In the genomic region with DNA sequence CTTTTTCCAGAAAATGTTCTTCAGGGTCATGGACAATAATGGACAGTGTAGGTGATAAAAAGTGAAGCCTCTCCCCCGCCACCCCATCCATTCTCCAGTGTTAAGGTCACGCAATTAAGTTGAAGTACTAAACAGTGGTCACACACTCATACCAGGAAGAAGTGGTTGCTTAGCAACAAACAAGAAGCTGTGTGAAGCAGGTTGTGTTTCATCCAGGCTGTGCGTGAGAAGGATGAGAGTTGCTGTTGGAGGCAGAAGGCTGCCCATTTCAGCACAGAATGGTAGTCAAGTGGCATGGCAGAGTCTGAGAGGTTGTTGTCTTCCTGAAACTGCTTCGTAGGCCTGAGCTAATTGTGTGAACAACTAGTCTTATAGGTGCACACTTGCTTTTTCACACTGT, we compare ENCODE assay signal across 37 mouse cellular contexts. TPM values are rescaled to one million over a fixed set of nuclear protein-coding genes. Genes with fewer than 3 reads are reported as not detected.
"Had no signal": no experiment of that assay in that cellular context is flagged by ENCODE, and none has a peak within 500 bp of the region (broad histone marks: within the 10 kb centered on the region; RNA-seq: fewer than 3 reads in every experiment).

No protein-coding gene starts in this region.

- H3K4me3 ChIP-seq: heart, adult 2 months; heart, embryonic 13.5 days; heart, embryonic 15.5 days; hindbrain, embryonic 13.5 days; hindbrain, embryonic 15.5 days; intestine, embryonic 15.5 days; layer of hippocampus, adult 2 months; limb, embryonic 13.5 days; limb, embryonic 15.5 days had no signal

- H3K36me3 ChIP-seq: heart, embryonic 13.5 days; heart, embryonic 15.5 days; hindbrain, embryonic 13.5 days; hindbrain, embryonic 15.5 days; intestine, embryonic 15.5 days; limb, embryonic 13.5 days; limb, embryonic 15.5 days had no signal

- H3K4me2 ChIP-seq: heart, embryonic 11.5 days; heart, embryonic 13.5 days; heart, embryonic 15.5 days; hindbrain, embryonic 13.5 days; hindbrain, embryonic 15.5 days; intestine, embryonic 15.5 days; limb, embryonic 13.5 days; limb, embryonic 15.5 days had no signal

- ATAC-seq: hindbrain, postnatal 0 days; intestine, embryonic 15.5 days; intestine, postnatal 0 days had no signal

- H3K9ac ChIP-seq: heart, embryonic 13.5 days; heart, embryonic 15.5 days; hindbrain, embryonic 13.5 days; hindbrain, embryonic 15.5 days; intestine, embryonic 15.5 days; limb, embryonic 13.5 days; limb, embryonic 15.5 days had no signal

- H3K9me3 ChIP-seq: heart, embryonic 13.5 days; heart, embryonic 15.5 days; hindbrain, embryonic 13.5 days; hindbrain, embryonic 15.5 days; intestine, embryonic 15.5 days; limb, embryonic 13.5 days; limb, embryonic 15.5 days had no signal

- H3K27ac ChIP-seq: heart, adult 2 months; heart, embryonic 13.5 days; heart, embryonic 15.5 days; hindbrain, embryonic 13.5 days; hindbrain, embryonic 15.5 days; hindbrain, postnatal 0 days; intestine, embryonic 15.5 days; limb, embryonic 13.5 days; limb, embryonic 15.5 days had no signal

- H3K27me3 ChIP-seq: heart, embryonic 15.5 days; hindbrain, embryonic 13.5 days; hindbrain, embryonic 15.5 days; intestine, embryonic 15.5 days; limb, embryonic 13.5 days; limb, embryonic 15.5 days had no signal

- DNase-seq: gastrocnemius, postnatal 14 days; gastrocnemius, postnatal 36 days; heart, adult 11 months; heart, adult 2 months; heart, postnatal 14 days; heart, postnatal 36 days; kidney, adult 18-20 months; kidney, adult 8-10 months; kidney, postnatal 10 days; kidney, postnatal 25 days; kidney, postnatal 4 days; layer of hippocampus, adult 9-11 months; layer of hippocampus, postnatal 36 days; left cerebral cortex, postnatal 4 days had no signal

- H3K4me1 ChIP-seq: heart, embryonic 13.5 days; heart, embryonic 15.5 days; intestine, embryonic 15.5 days; limb, embryonic 13.5 days; limb, embryonic 15.5 days had no signal

RNA-seq across cellular contexts. Expression of gene Ifi27l2b, which starts 51.3 kb away (rescaled TPM):
- total RNA-seq: gastrocnemius, adult 18-20 months; gastrocnemius, adult 8-10 months; gastrocnemius, postnatal 14 days; gastrocnemius, postnatal 36 days; heart, adult 2 months; heart, postnatal 14 days; heart, postnatal 36 days; hematopoietic stem cell, adult 5-6 weeks; hindbrain, postnatal 0 days; layer of hippocampus, adult 2 months; layer of hippocampus, postnatal 14 days; layer of hippocampus, postnatal 36 days; left cerebral cortex, adult 18-20 months; left cerebral cortex, adult 8-10 months; left cerebral cortex, postnatal 10 days; left cerebral cortex, postnatal 25 days; left cerebral cortex, postnatal 4 days had no signal
- polyA plus RNA-seq: heart, embryonic 11.5 days; heart, embryonic 13.5 days; hindbrain, embryonic 11.5 days; hindbrain, embryonic 13.5 days; hindbrain, embryonic 15.5 days; hindbrain, postnatal 0 days; kidney, embryonic 14.5 days; kidney, embryonic 16.5 days; limb, embryonic 11.5 days; limb, embryonic 13.5 days; limb, embryonic 15.5 days had no signal
